Comparison of ENCODE assay signal across 8 mouse cellular contexts in genomic region chr13:56613366-56613998, GRCm38 (mm10). TPM values are rescaled to one million over a fixed set of nuclear protein-coding genes. Genes with fewer than 3 reads are reported as not detected.
DNase-seq lines count a peak whose midpoint lies in the region; ATAC-seq and TF ChIP-seq lines count a peak whose summit lies in the region.

No protein-coding gene starts in this region.

- no peak overlapping the region for H3K4me3 ChIP-seq in bone marrow macrophage, adult 2 months (ENCODE audit: insufficient read depth, low read length)

- TF ChIP-seq POLR2A in bone marrow macrophage, adult 2 months (IDR thresholded peaks at IDR 0.05; ENCODE audit: borderline replicate concordance, low read depth, low read length): no peak

- ATAC-seq in activated CD4-positive, CD25-positive, alpha-beta regulatory T cell, adult 4 months: no peak

- DNase-seq in layer of hippocampus, adult 11-12 months (ENCODE audit: low spot score): peak; percentile 40
- DNase-seq in layer of hippocampus, adult 18-20 months (ENCODE audit: low spot score in 2 of 2): no peak
- DNase-seq in gastrocnemius, adult 18-20 months (ENCODE audit: low spot score): peak; percentile 59
- DNase-seq in kidney, postnatal 36 days: peak; percentile 13 to 36
- DNase-seq in skeletal muscle tissue, adult 2 months (ENCODE audit: low read depth, low spot score): peak; percentile 83
- no peak for DNase-seq in right cerebral cortex, postnatal 14 days

- no peak for TF ChIP-seq CTCF in bone marrow macrophage, adult 2 months (IDR thresholded peaks at IDR 0.05; ENCODE audit: low read depth, low read length)

- peaks cover 65% of the 10 kb centered on the region for H3K4me1 ChIP-seq in bone marrow macrophage, adult 2 months (ENCODE audit: control insufficient read depth, insufficient read depth, low read length)

- peak overlapping the region; percentile 71 for H3K27ac ChIP-seq in bone marrow macrophage, adult 2 months (ENCODE audit: insufficient read depth, low read depth, low read length)

RNA-seq across cellular contexts. Expression of gene Tgfbi, which starts 4.2 kb away (rescaled TPM):
- 1 to 10 TPM; 2.4 to 3.2 TPM for total RNA-seq in layer of hippocampus, adult 18-20 months (2021)
- 386 and 398 TPM in 2 replicates for polyA plus RNA-seq in bone marrow macrophage, adult 2 months (2012; ENCODE audit: insufficient read depth, insufficient read length, missing spikeins)
- total RNA-seq in gastrocnemius, adult 18-20 months (2021): 10 to 100 TPM; 13.4 to 17.6 TPM
- polyA plus RNA-seq in activated CD4-positive, CD25-positive, alpha-beta regulatory T cell, adult 4 months (2017; shearing (Covaris generic)): under 1 TPM; 0.28 to 0.44 TPM

Comparison
In these comparisons a context has a peak if more than half of its experiments do, and no peak if none do; other contexts are left out.
1. DNase-seq: peak in layer of hippocampus, adult 11-12 months (single experiment), gastrocnemius, adult 18-20 months (single experiment), kidney, postnatal 36 days (2 of 2) and skeletal muscle tissue, adult 2 months (single experiment); none in layer of hippocampus, adult 18-20 months (0 of 2) and right cerebral cortex, postnatal 14 days (single experiment).